Mouse (Mus musculus): ENCODE measurements at regions not wholly inside any gene's neighbourhood (a gene's known extent, or its start where the extent isn't known, plus 50 kb on each side); places are given as distances from the start of the nearest gene placed in this dataset.

- no peaks in the 10 kb centered on the region for H3K9me3 ChIP-seq (ENCODE audit: control insufficient read depth, low read length)
- H3K36me3 ChIP-seq (ENCODE audit: control insufficient read depth, insufficient read depth, low read length) = no peaks in the 10 kb centered on the region
- H3K9ac ChIP-seq (ENCODE audit: low read depth, low read length) = no peak overlapping the region
- 85% methylated on average over 1 of the region's 1 CpGs for WGBS
- no peak overlapping the region for H3K4me3 ChIP-seq (ENCODE audit: low read length)
- no peak for ATAC-seq (ENCODE audit: low FRiP score, low TSS enrichment)
- H3K4me2 ChIP-seq (replicated peaks; ENCODE audit: low read depth, low read length) = no peak overlapping the region
- no peaks in the 10 kb centered on the region for H3K4me1 ChIP-seq (ENCODE audit: control insufficient read depth, insufficient read depth, low read length)
- no peaks in the 10 kb centered on the region for H3K27me3 ChIP-seq (ENCODE audit: control insufficient read depth, insufficient read depth, low read length)
- H3K27ac ChIP-seq (ENCODE audit: low read depth, low read length) = no peak overlapping the region
Observed at GRCm38 (mm10) chr19:18343003-18343402, 288.6 kb downstream of the Ostf1 start.

DNA sequence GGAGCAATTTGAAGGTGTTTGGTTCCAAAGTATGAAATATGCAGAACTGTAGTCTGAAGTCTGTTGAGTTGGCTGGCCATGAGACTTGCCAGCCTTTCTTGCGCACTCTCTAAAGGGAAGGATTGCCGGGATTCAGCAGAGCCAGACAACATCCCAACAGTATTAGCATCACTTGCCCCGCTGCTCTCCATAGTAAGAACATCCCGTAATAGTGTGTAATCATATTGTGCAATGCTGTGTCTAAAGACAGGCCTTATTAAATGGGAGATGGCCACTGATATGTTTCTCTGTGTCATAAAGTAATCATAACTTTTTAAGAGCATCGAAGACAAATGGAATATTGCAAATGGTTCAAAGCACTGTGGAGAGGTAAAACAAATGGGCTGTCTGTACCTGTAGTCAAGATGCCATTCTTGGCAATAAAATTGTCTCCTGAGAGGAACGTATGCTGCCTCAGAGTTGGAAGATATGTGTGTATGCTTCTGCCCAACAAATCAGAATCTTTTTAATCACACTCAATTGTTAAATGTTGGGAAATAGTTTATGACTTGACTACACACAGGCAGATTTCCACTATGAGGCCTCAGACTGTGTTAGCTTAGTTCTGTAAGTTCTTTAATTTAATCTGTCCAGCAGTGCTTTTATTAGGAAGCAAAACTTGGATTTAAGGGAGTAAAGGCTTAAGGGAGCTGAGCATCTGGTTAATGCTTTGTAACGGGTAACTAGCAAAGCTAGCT, 293.6 kb downstream of the Ostf1 start:
- ATAC-seq (ENCODE audit: low FRiP score, low TSS enrichment) = no peak

GRCm38 (mm10) chr19:18336637-18337036, 295.0 kb downstream of the Ostf1 start:
- Histone ChIP-seq H3K9me3 (ENCODE audit: control insufficient read depth, low read length) (no peaks in the 10 kb centered on the region), H3K27me3 (ENCODE audit: control insufficient read depth, insufficient read depth, low read length) (no peaks in the 10 kb centered on the region), H3K9ac (ENCODE audit: low read depth, low read length) (no peak overlapping the region), H3K4me2 (replicated peaks; ENCODE audit: low read depth, low read length) (no peak overlapping the region), H3K36me3 (ENCODE audit: control insufficient read depth, insufficient read depth, low read length) (no peaks in the 10 kb centered on the region), H3K4me1 (ENCODE audit: control insufficient read depth, insufficient read depth, low read length) (no peaks in the 10 kb centered on the region), H3K27ac (ENCODE audit: low read depth, low read length) (no peak overlapping the region), H3K4me3 (ENCODE audit: low read length) (no peak overlapping the region)
- ATAC-seq (ENCODE audit: low FRiP score, low TSS enrichment) = no peak
- 90% methylated on average over 4 of the region's 4 CpGs for WGBS

More for the DNA sequence above, 293.6 kb downstream of the Ostf1 start:
- no peak overlapping the region for H3K4me2 ChIP-seq (replicated peaks; ENCODE audit: low read depth, low read length)
- no peak overlapping the region for H3K27ac ChIP-seq (ENCODE audit: low read depth, low read length)
- no peaks in the 10 kb centered on the region for H3K27me3 ChIP-seq (ENCODE audit: control insufficient read depth, insufficient read depth, low read length)
- 89% methylated on average over 7 of the region's 7 CpGs for WGBS
- no peak overlapping the region for H3K9ac ChIP-seq (ENCODE audit: low read depth, low read length)
- no peaks in the 10 kb centered on the region for H3K4me1 ChIP-seq (ENCODE audit: control insufficient read depth, insufficient read depth, low read length)
- H3K4me3 ChIP-seq (ENCODE audit: low read length) = no peak overlapping the region
- H3K36me3 ChIP-seq (ENCODE audit: control insufficient read depth, insufficient read depth, low read length) = no peaks in the 10 kb centered on the region
- no peaks in the 10 kb centered on the region for H3K9me3 ChIP-seq (ENCODE audit: control insufficient read depth, low read length)

GRCm38 (mm10) chr19:18334639-18335038, 297.0 kb downstream of the Ostf1 start:
- no peaks in the 10 kb centered on the region for H3K27me3 ChIP-seq (ENCODE audit: control insufficient read depth, insufficient read depth, low read length)
- no peak for ATAC-seq (ENCODE audit: low FRiP score, low TSS enrichment)
- no peaks in the 10 kb centered on the region for H3K36me3 ChIP-seq (ENCODE audit: control insufficient read depth, insufficient read depth, low read length)
- H3K9ac ChIP-seq (ENCODE audit: low read depth, low read length) = no peak overlapping the region
- no peak overlapping the region for H3K4me3 ChIP-seq (ENCODE audit: low read length)
- WGBS = 61% methylated on average over 7 of the region's 7 CpGs
- H3K4me1 ChIP-seq (ENCODE audit: control insufficient read depth, insufficient read depth, low read length) = no peaks in the 10 kb centered on the region
- H3K4me2 ChIP-seq (replicated peaks; ENCODE audit: low read depth, low read length) = no peak overlapping the region
- H3K9me3 ChIP-seq (ENCODE audit: control insufficient read depth, low read length) = no peaks in the 10 kb centered on the region
- no peak overlapping the region for H3K27ac ChIP-seq (ENCODE audit: low read depth, low read length)

GRCm38 (mm10) chr19:18331811-18332210, 299.8 kb downstream of the Ostf1 start:
- H3K9ac ChIP-seq (ENCODE audit: low read depth, low read length) = no peak overlapping the region
- no peaks in the 10 kb centered on the region for H3K27me3 ChIP-seq (ENCODE audit: control insufficient read depth, insufficient read depth, low read length)
- 66% methylated on average over 7 of the region's 7 CpGs for WGBS
- H3K36me3 ChIP-seq (ENCODE audit: control insufficient read depth, insufficient read depth, low read length) = no peaks in the 10 kb centered on the region
- no peak overlapping the region for H3K27ac ChIP-seq (ENCODE audit: low read depth, low read length)
- H3K4me2 ChIP-seq (replicated peaks; ENCODE audit: low read depth, low read length) = no peak overlapping the region
- no peaks in the 10 kb centered on the region for H3K4me1 ChIP-seq (ENCODE audit: control insufficient read depth, insufficient read depth, low read length)
- H3K9me3 ChIP-seq (ENCODE audit: control insufficient read depth, low read length) = no peaks in the 10 kb centered on the region
- ATAC-seq (ENCODE audit: low FRiP score, low TSS enrichment) = no peak
- H3K4me3 ChIP-seq (ENCODE audit: low read length) = no peak overlapping the region

DNA sequence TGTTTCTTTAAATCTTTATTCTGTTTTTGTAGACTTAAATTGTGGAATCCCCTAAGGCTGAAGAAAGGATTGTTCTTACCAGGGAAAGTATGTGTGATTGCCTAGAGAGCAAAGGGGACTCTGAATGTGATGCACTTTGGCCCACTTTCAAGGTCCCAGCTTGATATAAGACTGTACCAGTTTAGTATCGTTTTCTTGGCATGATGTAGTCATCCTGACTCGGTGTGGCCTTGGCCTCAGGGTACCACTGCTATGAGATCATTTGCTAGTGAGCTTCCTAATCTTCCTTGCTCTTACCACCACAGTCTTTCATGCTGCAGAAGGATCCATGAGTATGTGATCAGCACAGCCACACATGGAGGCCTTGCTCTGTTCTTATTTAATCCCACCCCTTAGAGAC, 302.2 kb downstream of the Ostf1 start:
- Histone ChIP-seq H3K27ac (ENCODE audit: low read depth, low read length) (no peak overlapping the region), H3K9ac (ENCODE audit: low read depth, low read length) (no peak overlapping the region), H3K4me3 (ENCODE audit: low read length) (no peak overlapping the region), H3K4me1 (ENCODE audit: control insufficient read depth, insufficient read depth, low read length) (no peaks in the 10 kb centered on the region), H3K4me2 (replicated peaks; ENCODE audit: low read depth, low read length) (no peak overlapping the region), H3K27me3 (ENCODE audit: control insufficient read depth, insufficient read depth, low read length) (no peaks in the 10 kb centered on the region), H3K9me3 (ENCODE audit: control insufficient read depth, low read length) (no peaks in the 10 kb centered on the region), H3K36me3 (ENCODE audit: control insufficient read depth, insufficient read depth, low read length) (no peaks in the 10 kb centered on the region)
- 80% methylated on average over 2 of the region's 2 CpGs for WGBS
- no peak for ATAC-seq (ENCODE audit: low FRiP score, low TSS enrichment)

DNA sequence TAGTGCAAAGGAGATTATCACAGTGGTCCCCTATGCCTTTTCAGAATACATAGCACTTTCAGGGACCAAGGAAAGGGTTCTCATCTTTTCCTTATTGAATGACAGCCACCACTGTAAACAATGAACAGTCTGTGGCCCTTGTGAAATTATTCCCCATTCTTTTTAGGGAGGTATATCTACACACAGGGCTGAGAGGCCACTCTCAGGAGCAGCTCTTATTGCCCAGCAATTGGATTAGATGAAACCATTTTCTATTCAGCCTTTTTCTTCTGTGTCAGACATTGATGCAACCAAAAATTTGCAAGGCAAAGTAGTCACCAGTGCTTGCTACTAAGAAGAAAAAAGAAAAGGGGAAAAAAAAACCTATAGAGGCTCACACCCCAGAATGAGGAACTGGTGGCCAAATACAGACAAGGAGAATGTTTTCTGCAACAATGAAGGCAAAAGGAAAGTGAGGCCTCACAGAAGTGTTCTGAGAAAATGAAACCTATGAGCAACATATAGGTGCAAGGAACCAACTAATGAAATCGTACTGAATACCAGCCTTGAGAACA, 313.2 kb downstream of the Ostf1 start:
- Histone ChIP-seq H3K4me2 (replicated peaks; ENCODE audit: low read depth, low read length) (no peak overlapping the region), H3K27me3 (ENCODE audit: control insufficient read depth, insufficient read depth, low read length) (no peaks in the 10 kb centered on the region), H3K36me3 (ENCODE audit: control insufficient read depth, insufficient read depth, low read length) (no peaks in the 10 kb centered on the region), H3K9me3 (ENCODE audit: control insufficient read depth, low read length) (no peaks in the 10 kb centered on the region), H3K4me1 (ENCODE audit: control insufficient read depth, insufficient read depth, low read length) (no peaks in the 10 kb centered on the region), H3K27ac (ENCODE audit: low read depth, low read length) (no peak overlapping the region), H3K9ac (ENCODE audit: low read depth, low read length) (no peak overlapping the region), H3K4me3 (ENCODE audit: low read length) (no peak overlapping the region)
- WGBS = 86% methylated on average over 1 of the region's 1 CpGs
- ATAC-seq (ENCODE audit: low FRiP score, low TSS enrichment) = no peak

GRCm38 (mm10) chr19:18273415-18273814, 358.2 kb downstream of the Ostf1 start:
- Histone ChIP-seq H3K27ac (ENCODE audit: low read depth, low read length) (no peak overlapping the region), H3K27me3 (ENCODE audit: control insufficient read depth, insufficient read depth, low read length) (no peaks in the 10 kb centered on the region), H3K9ac (ENCODE audit: low read depth, low read length) (no peak overlapping the region), H3K4me3 (ENCODE audit: low read length) (no peak overlapping the region), H3K4me2 (replicated peaks; ENCODE audit: low read depth, low read length) (no peak overlapping the region), H3K36me3 (ENCODE audit: control insufficient read depth, insufficient read depth, low read length) (no peaks in the 10 kb centered on the region), H3K4me1 (ENCODE audit: control insufficient read depth, insufficient read depth, low read length) (no peaks in the 10 kb centered on the region), H3K9me3 (ENCODE audit: control insufficient read depth, low read length) (no peaks in the 10 kb centered on the region)
- WGBS = 32% methylated on average over 1 of the region's 1 CpGs
- ATAC-seq (ENCODE audit: low FRiP score, low TSS enrichment) = no peak

- Histone ChIP-seq H3K36me3 (ENCODE audit: control insufficient read depth, insufficient read depth, low read length) (no peaks in the 10 kb centered on the region), H3K9ac (ENCODE audit: low read depth, low read length) (no peak overlapping the region), H3K4me1 (ENCODE audit: control insufficient read depth, insufficient read depth, low read length) (peaks cover 8% of the 10 kb centered on the region; the same call in 1 of the 2 replicates), H3K4me2 (replicated peaks; ENCODE audit: low read depth, low read length) (peak overlapping the region; percentile 30; the same call in 1 of the 2 replicates), H3K27ac (ENCODE audit: low read depth, low read length) (no peak overlapping the region), H3K9me3 (ENCODE audit: control insufficient read depth, low read length) (no peaks in the 10 kb centered on the region), H3K4me3 (ENCODE audit: low read length) (no peak overlapping the region), H3K27me3 (ENCODE audit: control insufficient read depth, insufficient read depth, low read length) (no peaks in the 10 kb centered on the region)
- WGBS = 52% methylated on average over 14 of the region's 14 CpGs
- peak; percentile 75; the same call in 1 of the 2 replicates for ATAC-seq (ENCODE audit: low FRiP score, low TSS enrichment)
Observed at GRCm38 (mm10) chr19:18255074-18255684, 376.4 kb downstream of the Ostf1 start.

Measured in kidney, embryonic 14.5 days (tissue).